Mouse (Mus musculus): ENCODE data around the gene Klc3. TPM values are rescaled to one million over a fixed set of nuclear protein-coding genes. Genes with fewer than 3 reads are reported as not detected.

The Klc3 gene
- total RNA-seq (2023): not detected

GRCm38 (mm10) chr7:19403731-19404296 lies at the start of gene Klc3:
Gene Klc3 (minus strand): TSS chr7:19404104.

GRCm38 (mm10) chr7:19404476-19404875 lies 572 bp upstream of the Klc3 start, which contains the start of gene Ckm:
Gene Ckm (plus strand): TSS chr7:19404776.

GRCm38 (mm10) chr7:19381377-19382165 lies 22.3 kb downstream of the Klc3 start, which contains the start of gene Ercc2:
Gene Ercc2 (plus strand): TSS chr7:19382010.

GRCm38 (mm10) chr7:19359299-19359891 lies 44.5 kb downstream of the Klc3 start, which contains the start of the genes Cd3eap and Ppp1r13l:
Gene Cd3eap (minus strand): TSS chr7:19359483.
Gene Ppp1r13l (plus strand): TSS chr7:19359749.

Other genes starting within 250 kb of the Klc3 start
- not detected for gene Gipr, start 238.0 kb downstream of the Klc3 start, total RNA-seq (2023)
- 10 to 100 TPM; 59.9 to 73.3 TPM for gene Eml2, start 227.7 kb downstream of the Klc3 start, total RNA-seq (2023)
- not detected for gene Gpr4, start 191.6 kb downstream of the Klc3 start, total RNA-seq (2023)
- 10 to 100 TPM; 22.5 to 24.0 TPM for gene Opa3, start 175.8 kb downstream of the Klc3 start, total RNA-seq (2023)
- gene Vasp, start 132.3 kb downstream of the Klc3 start, total RNA-seq (2023): 100 to 1,000 TPM; 586 to 605 TPM
- gene Ppm1n, start 124.0 kb downstream of the Klc3 start, total RNA-seq (2023): 1 to 10 TPM in 1 of 2 experiments, not detected in 1; 2.1 TPM
- not detected for gene Rtn2, start 121.5 kb downstream of the Klc3 start, total RNA-seq (2023)
- gene Fosb, start 94.1 kb downstream of the Klc3 start, total RNA-seq (2023): 1,000 to 10,000 TPM; 1,994 to 3,359 TPM
- 10 to 100 TPM; 16.8 to 19.7 TPM for gene Ercc1, start 59.3 kb downstream of the Klc3 start, total RNA-seq (2023)
- 1 to 10 TPM; 5.5 to 5.8 TPM for gene Cd3eap, start 44.6 kb downstream of the Klc3 start, total RNA-seq (2023)
- 1 to 10 TPM; 2.9 to 5.6 TPM for gene Ppp1r13l, start 44.4 kb downstream of the Klc3 start, total RNA-seq (2023)
- 10 to 100 TPM; 13.2 to 23.6 TPM for gene Ercc2, start 22.1 kb downstream of the Klc3 start, total RNA-seq (2023)
- gene Ckm, start 672 bp upstream of the Klc3 start, total RNA-seq (2023): 1 to 10 TPM; 3.4 to 4.7 TPM
- 10 to 100 TPM; 26.4 to 28.6 TPM for gene Mark4, start 54.7 kb upstream of the Klc3 start, total RNA-seq (2023)
- gene Exoc3l2, start 59.2 kb upstream of the Klc3 start, total RNA-seq (2023): under 1 TPM; 0.24 to 0.35 TPM
- gene Bloc1s3, start 104.3 kb upstream of the Klc3 start, total RNA-seq (2023): 1 to 10 TPM; 7.4 to 7.9 TPM
- gene Trappc6a, start 104.3 kb upstream of the Klc3 start, total RNA-seq (2023): 10 to 100 TPM; 22.1 to 24.5 TPM
- not detected for gene Nkpd1, start 113.7 kb upstream of the Klc3 start, total RNA-seq (2023)
- 10 to 100 TPM; 31.9 to 36.5 TPM for gene Ppp1r37, start 159.0 kb upstream of the Klc3 start, total RNA-seq (2023)
- gene Zfp296, start 173.2 kb upstream of the Klc3 start, total RNA-seq (2023): 1 to 10 TPM; 3.0 to 3.5 TPM
- 10 to 100 TPM; 53.1 to 56.2 TPM for gene Gemin7, start 173.5 kb upstream of the Klc3 start, total RNA-seq (2023)
- 10 to 100 TPM; 51.8 to 52.1 TPM for gene Clasrp, start 200.4 kb upstream of the Klc3 start, total RNA-seq (2023)
- 10 to 100 TPM; 13.5 to 14.1 TPM for gene Relb, start 225.3 kb upstream of the Klc3 start, total RNA-seq (2023)

Data from neutrophil, adult 83 days (primary cell).